Mouse (Mus musculus): Measurements from ENCODE around the gene Psd4. TPM values are rescaled to one million over a fixed set of nuclear protein-coding genes. Genes with fewer than 3 reads are reported as not detected.

Psd4 gene
- total and polyA plus RNA-seq, 3 experiments: 1.3 to 1.5 (median 1.4) TPM

DNA sequence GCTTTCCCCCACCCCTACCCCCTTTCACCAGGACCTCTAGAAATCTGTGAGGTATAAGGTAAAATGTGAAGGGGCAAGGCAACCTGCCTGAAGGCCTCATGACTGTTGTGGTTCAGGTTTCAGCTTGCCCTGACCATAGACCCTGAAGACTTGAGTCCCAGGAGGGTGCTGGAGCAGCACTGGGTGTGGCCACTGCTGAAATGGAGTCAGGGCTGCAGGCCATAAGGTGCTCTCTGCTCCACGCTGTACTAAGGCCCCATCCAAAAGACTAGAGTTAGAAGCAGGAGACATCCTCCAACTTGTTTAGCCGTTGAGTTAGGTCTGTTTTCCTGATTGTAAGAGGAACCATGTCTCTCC is 19.6 kb downstream of the Psd4 start:
- no peak overlapping the region for H3K27ac ChIP-seq
- H3K9ac ChIP-seq (ENCODE audit: low read depth, low read length): no peak overlapping the region
- H3K4me3 ChIP-seq: no peak overlapping the region
- TF ChIP-seq EP300 (IDR thresholded peaks at IDR 0.05; ENCODE audit: insufficient read depth, low read depth, low read length) (no peak), POLR2A (IDR thresholded peaks at IDR 0.05; ENCODE audit: insufficient read depth, low read depth, low read length) (no peak), CTCF (IDR thresholded peaks at IDR 0.05) (no peak)
- intact Hi-C loops (cut with DNase I): no loop called here
- DNase-seq: peak in 1 of 2 experiments; percentile 14
- no peaks in the 10 kb centered on the region for H3K27me3 ChIP-seq (ENCODE audit: control insufficient read depth, insufficient read depth, low read length)
- H3K79me2 ChIP-seq (replicated peaks; ENCODE audit: control insufficient read depth, insufficient read depth, low read length): no peaks in the 10 kb centered on the region
- no peaks in the 10 kb centered on the region for H3K4me1 ChIP-seq (ENCODE audit: control insufficient read depth, insufficient read depth, low read length)
- WGBS: 80% methylated on average over 2 of the region's 2 CpGs
- H3K36me3 ChIP-seq (ENCODE audit: control insufficient read depth, insufficient read depth, low read length): no peaks in the 10 kb centered on the region

DNA sequence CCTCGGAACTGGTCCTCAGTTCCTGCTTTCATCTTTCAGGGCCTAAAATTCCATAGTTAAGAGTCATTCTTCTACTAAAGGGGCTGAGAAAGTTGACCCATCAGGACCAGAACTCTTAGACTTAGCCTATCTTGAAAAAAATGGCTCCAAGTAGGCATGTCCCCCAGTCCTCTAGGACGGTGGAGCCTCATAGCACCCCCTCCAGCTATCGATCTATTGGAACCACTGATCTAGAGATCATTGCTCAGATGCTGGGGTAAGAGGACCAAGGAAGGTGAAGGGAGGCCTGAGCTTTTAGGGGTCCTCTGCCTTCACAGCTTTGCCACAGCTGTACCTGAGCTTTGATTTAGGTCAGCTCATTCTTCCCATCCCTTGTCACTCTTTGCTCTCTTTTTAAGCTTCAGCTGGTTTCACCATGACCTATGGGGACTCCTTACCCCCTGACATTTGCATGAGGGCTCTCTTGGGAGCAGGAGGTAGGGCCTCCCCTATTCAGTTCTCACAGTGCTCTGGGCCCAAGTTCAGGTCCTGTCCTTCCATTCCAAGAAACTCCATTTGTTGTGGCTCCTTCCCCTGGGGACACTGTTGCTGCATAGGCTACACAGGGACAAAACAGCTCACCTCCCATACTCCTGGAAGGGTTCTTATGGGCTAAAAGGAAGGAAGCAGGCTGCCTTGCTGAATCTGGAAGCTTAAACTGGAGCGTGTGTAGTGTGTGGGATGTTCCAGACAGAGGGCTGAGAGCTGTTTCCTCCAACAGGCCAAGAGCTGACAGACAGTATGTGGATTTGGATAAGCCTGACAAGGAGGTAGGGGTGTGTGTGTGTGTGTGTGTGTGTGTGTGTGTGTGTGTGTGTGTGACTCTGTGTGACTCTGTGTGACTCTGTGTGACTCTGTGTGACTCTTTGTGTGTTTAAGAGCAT is 20.2 kb downstream of the Psd4 start:
- Histone ChIP-seq H3K4me1 (ENCODE audit: control insufficient read depth, insufficient read depth, low read length) (no peaks in the 10 kb centered on the region), H3K36me3 (ENCODE audit: control insufficient read depth, insufficient read depth, low read length) (no peaks in the 10 kb centered on the region), H3K79me2 (replicated peaks; ENCODE audit: control insufficient read depth, insufficient read depth, low read length) (no peaks in the 10 kb centered on the region), H3K27me3 (ENCODE audit: control insufficient read depth, insufficient read depth, low read length) (no peaks in the 10 kb centered on the region), H3K4me3 (no peak overlapping the region), H3K9ac (ENCODE audit: low read depth, low read length) (no peak overlapping the region), H3K27ac (no peak overlapping the region)
- TF ChIP-seq POLR2A (IDR thresholded peaks at IDR 0.05; ENCODE audit: insufficient read depth, low read depth, low read length) (no peak), EP300 (IDR thresholded peaks at IDR 0.05; ENCODE audit: insufficient read depth, low read depth, low read length) (no peak), CTCF (IDR thresholded peaks at IDR 0.05) (no peak)
- 71% methylated on average over 4 of the region's 4 CpGs for WGBS
- intact Hi-C loops (cut with DNase I): no loop called here
- peak in 1 of 2 experiments; percentile 12 for DNase-seq

DNA sequence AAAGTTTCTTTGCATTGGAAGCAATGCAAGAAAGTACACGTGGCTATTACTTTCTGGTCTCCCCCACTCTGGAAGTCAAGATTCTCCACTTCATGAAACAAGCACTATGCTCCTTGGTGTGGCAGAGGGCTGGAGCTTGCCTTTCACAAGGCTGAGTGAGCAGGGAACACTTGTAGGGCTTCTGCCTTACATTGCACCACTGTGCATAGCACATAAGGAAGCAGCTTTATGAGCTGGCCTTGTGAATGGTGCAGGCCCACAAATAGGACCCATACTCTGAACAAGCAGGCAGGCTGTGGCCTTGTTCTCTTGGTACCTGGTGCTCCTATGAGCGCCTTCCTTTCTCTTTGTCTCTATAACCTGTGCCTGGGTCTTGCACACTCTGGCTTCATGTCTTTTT is 25.9 kb downstream of the Psd4 start:
- Histone ChIP-seq H3K36me3 (ENCODE audit: control insufficient read depth, insufficient read depth, low read length) (no peaks in the 10 kb centered on the region), H3K79me2 (replicated peaks; ENCODE audit: control insufficient read depth, insufficient read depth, low read length) (no peaks in the 10 kb centered on the region), H3K27ac (no peak overlapping the region), H3K4me3 (no peak overlapping the region), H3K9ac (ENCODE audit: low read depth, low read length) (no peak overlapping the region), H3K27me3 (ENCODE audit: control insufficient read depth, insufficient read depth, low read length) (no peaks in the 10 kb centered on the region), H3K4me1 (ENCODE audit: control insufficient read depth, insufficient read depth, low read length) (no peaks in the 10 kb centered on the region)
- intact Hi-C loops (cut with DNase I): no loop called here
- TF ChIP-seq CTCF (IDR thresholded peaks at IDR 0.05) (no peak), EP300 (IDR thresholded peaks at IDR 0.05; ENCODE audit: insufficient read depth, low read depth, low read length) (no peak), POLR2A (IDR thresholded peaks at IDR 0.05; ENCODE audit: insufficient read depth, low read depth, low read length) (no peak)
- 80% methylated on average over 2 of the region's 2 CpGs for WGBS
- DNase-seq: peak in 1 of 2 experiments; percentile 4

DNA sequence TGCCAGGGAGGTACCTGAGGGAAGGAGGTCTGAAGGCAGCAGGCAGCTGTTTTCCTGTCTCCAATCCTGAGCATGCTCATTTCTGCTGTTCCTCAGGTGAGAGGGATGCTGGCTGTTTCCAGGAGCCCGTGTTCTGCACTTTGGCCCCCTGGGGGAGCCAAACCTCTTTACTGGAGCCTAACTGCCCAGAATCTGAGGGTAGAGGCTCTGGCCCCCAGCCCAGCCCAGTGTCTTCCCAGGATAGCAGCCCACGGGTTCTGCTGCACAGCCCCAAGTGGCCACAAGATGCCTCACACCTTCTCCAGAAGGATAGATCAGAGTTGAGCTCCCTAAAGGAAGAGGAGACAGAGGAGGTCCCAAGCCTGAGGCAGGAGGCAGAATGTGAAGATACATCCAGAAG is 29.7 kb downstream of the Psd4 start:
- TF ChIP-seq CTCF (IDR thresholded peaks at IDR 0.05) (no peak), POLR2A (IDR thresholded peaks at IDR 0.05; ENCODE audit: insufficient read depth, low read depth, low read length) (no peak), EP300 (IDR thresholded peaks at IDR 0.05; ENCODE audit: insufficient read depth, low read depth, low read length) (no peak)
- DNase-seq: peak in 1 of 2 experiments; percentile 8
- Histone ChIP-seq H3K36me3 (ENCODE audit: control insufficient read depth, insufficient read depth, low read length) (no peaks in the 10 kb centered on the region), H3K9ac (ENCODE audit: low read depth, low read length) (no peak overlapping the region), H3K79me2 (replicated peaks; ENCODE audit: control insufficient read depth, insufficient read depth, low read length) (no peaks in the 10 kb centered on the region), H3K27ac (no peak overlapping the region), H3K27me3 (ENCODE audit: control insufficient read depth, insufficient read depth, low read length) (no peaks in the 10 kb centered on the region), H3K4me1 (ENCODE audit: control insufficient read depth, insufficient read depth, low read length) (no peaks in the 10 kb centered on the region), H3K4me3 (no peak overlapping the region)
- intact Hi-C loops (cut with DNase I): no loop called here
- WGBS: 21% methylated on average over 2 of the region's 2 CpGs

DNA sequence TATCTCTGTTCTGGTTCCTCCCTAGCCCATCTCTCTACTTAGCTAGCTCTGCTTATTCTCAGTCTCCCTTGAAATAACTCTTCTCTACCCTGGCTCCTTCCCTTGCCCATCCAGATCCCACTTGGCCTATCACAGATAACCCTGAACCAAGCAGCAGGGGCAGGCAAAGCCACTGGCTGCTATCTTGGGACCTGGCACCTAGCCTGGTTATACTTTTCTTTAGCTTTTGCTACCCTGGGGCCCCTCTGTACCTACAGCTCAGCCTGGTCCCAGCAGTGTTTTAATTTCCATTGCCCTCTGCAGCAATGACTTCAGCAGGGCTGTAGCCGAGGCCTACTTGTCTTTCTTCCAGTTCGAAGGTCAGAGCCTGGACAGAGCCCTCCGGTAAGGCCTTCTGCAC is 33.3 kb downstream of the Psd4 start:
- Histone ChIP-seq H3K9ac (ENCODE audit: low read depth, low read length) (no peak overlapping the region), H3K27me3 (ENCODE audit: control insufficient read depth, insufficient read depth, low read length) (no peaks in the 10 kb centered on the region), H3K4me1 (ENCODE audit: control insufficient read depth, insufficient read depth, low read length) (no peaks in the 10 kb centered on the region), H3K36me3 (ENCODE audit: control insufficient read depth, insufficient read depth, low read length) (no peaks in the 10 kb centered on the region), H3K79me2 (replicated peaks; ENCODE audit: control insufficient read depth, insufficient read depth, low read length) (no peaks in the 10 kb centered on the region), H3K4me3 (no peak overlapping the region), H3K27ac (no peak overlapping the region)
- TF ChIP-seq CTCF (IDR thresholded peaks at IDR 0.05): no peak
- TF ChIP-seq POLR2A (IDR thresholded peaks at IDR 0.05; ENCODE audit: insufficient read depth, low read depth, low read length): no peak
- TF ChIP-seq EP300 (IDR thresholded peaks at IDR 0.05; ENCODE audit: insufficient read depth, low read depth, low read length): no peak
- WGBS: 68% methylated on average over 3 of the region's 3 CpGs
- intact Hi-C loops (cut with DNase I): no loop called here
- DNase-seq: no peak

DNA sequence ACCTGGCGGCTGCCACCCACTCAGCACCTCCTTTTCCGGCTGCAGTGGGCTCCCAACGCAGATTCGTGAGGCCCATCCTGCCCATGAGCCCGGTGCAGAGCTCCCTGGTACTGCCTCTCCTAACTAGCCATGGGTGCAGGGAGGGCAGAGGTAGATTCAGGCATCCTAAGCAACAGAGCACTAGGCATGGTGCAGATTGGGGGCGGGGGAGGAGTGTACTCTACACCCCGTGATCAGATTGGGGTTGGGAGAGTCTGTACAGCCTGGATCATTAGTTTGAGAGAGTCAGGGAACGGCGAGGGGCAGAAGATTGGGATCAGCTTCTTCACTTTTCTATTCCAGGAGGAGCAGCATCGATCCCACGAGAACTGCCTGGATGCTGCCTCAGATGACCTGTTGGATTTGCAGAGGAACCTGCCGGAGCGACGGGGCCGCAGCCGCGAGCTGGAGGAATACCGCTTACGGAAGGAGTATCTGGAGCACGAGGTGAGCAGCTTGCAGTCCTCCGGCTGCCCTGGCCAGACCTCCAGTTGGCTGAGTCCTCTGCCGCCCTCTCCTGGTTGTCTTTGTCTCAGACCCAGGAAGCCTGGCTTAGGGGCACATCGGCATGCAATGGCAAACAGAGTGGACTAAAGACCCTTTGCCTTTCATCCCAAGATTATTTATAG is 38.1 kb downstream of the Psd4 start:
- no peak overlapping the region for H3K27ac ChIP-seq
- TF ChIP-seq CTCF (IDR thresholded peaks at IDR 0.05): peak; percentile 90
- TF ChIP-seq EP300 (IDR thresholded peaks at IDR 0.05; ENCODE audit: insufficient read depth, low read depth, low read length): no peak
- TF ChIP-seq POLR2A (IDR thresholded peaks at IDR 0.05; ENCODE audit: insufficient read depth, low read depth, low read length): no peak
- no peak overlapping the region for H3K4me3 ChIP-seq
- DNase-seq: peak; percentile 63 to 72
- WGBS: 8% methylated on average over 23 of the region's 23 CpGs
- H3K36me3 ChIP-seq (ENCODE audit: control insufficient read depth, insufficient read depth, low read length): no peaks in the 10 kb centered on the region
- no peaks in the 10 kb centered on the region for H3K27me3 ChIP-seq (ENCODE audit: control insufficient read depth, insufficient read depth, low read length)
- no peaks in the 10 kb centered on the region for H3K4me1 ChIP-seq (ENCODE audit: control insufficient read depth, insufficient read depth, low read length)
- no peaks in the 10 kb centered on the region for H3K79me2 ChIP-seq (replicated peaks; ENCODE audit: control insufficient read depth, insufficient read depth, low read length)
- intact Hi-C loops (cut with DNase I): loop anchor here (1.0 to 5.0 kb wide), 3 partner anchors 48 to 352 kb away; no protein-coding TSS in a partner anchor
- H3K9ac ChIP-seq (ENCODE audit: low read depth, low read length): peak overlapping the region; percentile 37; the same call in 1 of the 2 replicates

All from heart, adult 2 months (tissue).